Mouse (Mus musculus) embryonic facial prominence, embryonic 14.5 days (tissue): Measurements from ENCODE around the gene Palld. TPM values are rescaled to one million over a fixed set of nuclear protein-coding genes. Genes with fewer than 3 reads are reported as not detected.

ENCODE experiments used
- ATAC-seq: fragments of 200-750 bp; cut with Nextera tagmentation; 2 replicates; pipeline ENCODE4 v1.8.0; 2017; ENCODE audit warnings: low read depth, moderate number of reproducible peaks, moderate TSS enrichment
- DNase-seq: peaks from one replicate; pipeline ENCODE4 v3.0.0-alpha.2; 2015; ENCODE audit warnings: low spot score
- H3K27ac ChIP-seq: fragments of 300-500 bp; sonication (generic); replicated peaks from 2 replicates; pipeline ENCODE4 v1.5.1; 2014; ENCODE audit warnings: low read depth, mild to moderate bottlenecking, low read length, moderate library complexity
- H3K27me3 ChIP-seq: fragments of 300-500 bp; sonication (generic); replicated peaks from 2 replicates; pipeline ENCODE4 v1.6.1; 2014; ENCODE audit warnings: low read length; ENCODE audit not compliant: control insufficient read depth, insufficient read depth
- H3K36me3 ChIP-seq: fragments of 300-500 bp; sonication (generic); 2 replicates; pipeline ENCODE4 v1.6.1; 2014; ENCODE audit warnings: low read length, mixed read lengths; ENCODE audit not compliant: control insufficient read depth, insufficient read depth
- H3K4me1 ChIP-seq: fragments of 300-500 bp; sonication (generic); 2 replicates; pipeline ENCODE4 v1.6.1; 2014; ENCODE audit warnings: antibody characterized with exemption, low read length; ENCODE audit not compliant: control insufficient read depth, insufficient read depth
- H3K4me2 ChIP-seq: fragments of 300-500 bp; sonication (generic); 2 replicates; pipeline ENCODE4 v1.6.1; 2014; ENCODE audit warnings: low read depth, mild to moderate bottlenecking, low read length, moderate library complexity, mixed read lengths
- H3K4me3 ChIP-seq: fragments of 300-500 bp; sonication (generic); 2 replicates; pipeline ENCODE4 v1.5.1; 2014; ENCODE audit warnings: low read depth, mild to moderate bottlenecking, low read length
- H3K9ac ChIP-seq: fragments of 300-500 bp; sonication (generic); 2 replicates; pipeline ENCODE4 v1.6.1; 2014; ENCODE audit warnings: low read depth, mild to moderate bottlenecking, low read length, moderate library complexity, mixed read lengths
- H3K9me3 ChIP-seq: fragments of 300-500 bp; sonication (generic); 2 replicates; pipeline ENCODE4 v1.6.1; 2016; ENCODE audit warnings: low read length; ENCODE audit not compliant: control insufficient read depth
- WGBS: fragments of 180-500 bp; shearing (Covaris S2); extraction: QIAGEN DNeasy Blood & Tissue Kit; methylation state at CpG from one replicate; pipeline ENCODE4 v1.1.7; 2014; 5-methylcytosine and 5-hydroxymethylcytosine counted together
- polyA plus RNA-seq: library from polyadenylated mRNA; unstranded; fragments of >200 nt; fragmentation: Nextera tagmentation; extraction: Ambion mirVana; gene quantifications from 2 replicates; pipeline ENCODE4 v1.2.1, GENCODE M21; 2014

The Palld gene
- polyA plus RNA-seq, 1 experiment from 2014 or later, result 96.3 TPM

DNA sequence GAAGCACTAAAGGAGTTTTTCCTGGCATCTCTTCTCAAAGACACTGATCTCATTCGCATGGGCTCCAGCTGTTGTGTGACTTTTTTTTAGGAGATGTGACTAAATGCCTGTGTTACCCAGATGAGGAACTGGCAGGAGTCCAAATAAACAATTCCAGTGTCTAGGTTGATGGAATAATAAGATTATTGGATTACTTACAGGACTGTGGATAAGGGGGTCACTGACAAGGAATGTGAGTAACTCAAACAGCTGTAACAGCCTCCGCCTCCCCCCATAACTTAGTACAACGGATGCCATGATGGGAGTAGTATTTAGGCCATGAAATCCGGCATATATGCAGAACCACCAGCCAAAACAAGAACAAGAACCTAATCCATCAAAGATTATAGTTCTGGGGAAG lies 14.8 kb upstream of the Palld start:
- H3K4me2 ChIP-seq, result no peak overlapping the region
- no peak overlapping the region for H3K4me3 ChIP-seq
- WGBS, result 55% methylated on average over 4 of the region's 4 CpGs
- no peaks in the 10 kb centered on the region for H3K36me3 ChIP-seq
- ATAC-seq (peak; percentile 69; the same call in 1 of the 2 replicates), DNase-seq (peak; percentile 79)
- no peaks in the 10 kb centered on the region for H3K9me3 ChIP-seq
- H3K4me1 ChIP-seq, result no peaks in the 10 kb centered on the region
- H3K9ac ChIP-seq, result no peak overlapping the region
- no peak overlapping the region for H3K27ac ChIP-seq
- H3K27me3 ChIP-seq, result no peaks in the 10 kb centered on the region

- no peak overlapping the region for H3K4me3 ChIP-seq
- no peak for ATAC-seq
- no peak overlapping the region for H3K4me2 ChIP-seq
- H3K9ac ChIP-seq, result no peak overlapping the region
- H3K27ac ChIP-seq, result no peak overlapping the region
- 81% methylated on average over 9 of the region's 9 CpGs for WGBS
- H3K9me3 ChIP-seq, result no peaks in the 10 kb centered on the region
- no peaks in the 10 kb centered on the region for H3K36me3 ChIP-seq
- H3K27me3 ChIP-seq, result no peaks in the 10 kb centered on the region
- DNase-seq, result no peak
- H3K4me1 ChIP-seq, result no peaks in the 10 kb centered on the region
Measured at GRCm38 (mm10) chr8:61913957-61914356, 11.5 kb upstream of the Palld start.

DNA sequence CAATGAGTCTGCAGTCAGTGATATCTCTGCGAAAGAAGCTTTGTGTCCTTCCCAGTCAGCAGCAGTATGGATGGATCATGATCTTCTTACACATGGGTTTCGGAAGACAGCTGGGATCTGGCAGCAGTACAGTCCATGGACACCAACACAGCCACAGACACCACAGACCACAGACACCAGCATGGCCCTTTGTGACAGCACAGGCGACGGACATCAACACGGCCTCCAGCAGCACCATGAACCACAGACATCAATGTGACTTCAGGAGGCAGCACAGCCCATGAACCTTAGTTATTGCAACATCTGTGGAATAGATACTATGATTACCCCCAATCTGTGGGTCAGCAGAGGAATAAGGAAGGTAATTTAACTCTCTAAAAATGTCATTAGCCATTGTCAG lies 10.3 kb upstream of the Palld start:
- H3K36me3 ChIP-seq, result no peaks in the 10 kb centered on the region
- H3K4me1 ChIP-seq, result peaks cover 4% of the 10 kb centered on the region
- ATAC-seq, result no peak
- no peaks in the 10 kb centered on the region for H3K27me3 ChIP-seq
- H3K9me3 ChIP-seq, result no peaks in the 10 kb centered on the region
- no peak for DNase-seq
- no peak overlapping the region for H3K4me3 ChIP-seq
- H3K27ac ChIP-seq, result no peak overlapping the region
- 76% methylated on average over 5 of the region's 5 CpGs for WGBS
- H3K9ac ChIP-seq, result no peak overlapping the region
- no peak overlapping the region for H3K4me2 ChIP-seq

DNA sequence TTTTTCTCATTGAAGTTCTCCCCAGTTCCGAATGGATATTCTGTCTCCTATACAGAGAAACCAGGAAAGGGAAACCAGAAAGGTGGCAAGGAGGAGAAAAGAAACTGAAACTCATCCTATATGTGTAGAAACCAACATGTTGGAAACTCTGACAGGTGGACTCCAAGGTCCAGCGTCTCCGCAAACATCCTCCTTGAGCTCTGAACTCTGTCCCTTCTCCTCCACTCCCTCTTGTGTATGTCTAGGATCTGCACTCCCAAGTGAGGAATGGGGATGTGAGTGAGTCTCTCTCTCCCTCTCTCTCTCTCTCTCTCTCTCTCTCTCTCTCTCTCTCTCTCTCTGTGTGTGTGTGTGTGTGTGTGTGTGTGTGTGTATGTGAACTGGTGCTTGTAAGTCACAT lies 6.8 kb upstream of the Palld start:
- H3K4me2 ChIP-seq, result no peak overlapping the region
- ATAC-seq, result no peak
- H3K4me1 ChIP-seq, result peaks cover 4% of the 10 kb centered on the region
- H3K4me3 ChIP-seq, result no peak overlapping the region
- 0 out of 2 replicates have a peak overlapping the region, but pooled peaks have one; percentile 21 for H3K27ac ChIP-seq
- no peaks in the 10 kb centered on the region for H3K9me3 ChIP-seq
- no peak overlapping the region for H3K9ac ChIP-seq
- no peaks in the 10 kb centered on the region for H3K36me3 ChIP-seq
- 76% methylated on average over 3 of the region's 3 CpGs for WGBS
- no peaks in the 10 kb centered on the region for H3K27me3 ChIP-seq
- DNase-seq, result no peak

DNA sequence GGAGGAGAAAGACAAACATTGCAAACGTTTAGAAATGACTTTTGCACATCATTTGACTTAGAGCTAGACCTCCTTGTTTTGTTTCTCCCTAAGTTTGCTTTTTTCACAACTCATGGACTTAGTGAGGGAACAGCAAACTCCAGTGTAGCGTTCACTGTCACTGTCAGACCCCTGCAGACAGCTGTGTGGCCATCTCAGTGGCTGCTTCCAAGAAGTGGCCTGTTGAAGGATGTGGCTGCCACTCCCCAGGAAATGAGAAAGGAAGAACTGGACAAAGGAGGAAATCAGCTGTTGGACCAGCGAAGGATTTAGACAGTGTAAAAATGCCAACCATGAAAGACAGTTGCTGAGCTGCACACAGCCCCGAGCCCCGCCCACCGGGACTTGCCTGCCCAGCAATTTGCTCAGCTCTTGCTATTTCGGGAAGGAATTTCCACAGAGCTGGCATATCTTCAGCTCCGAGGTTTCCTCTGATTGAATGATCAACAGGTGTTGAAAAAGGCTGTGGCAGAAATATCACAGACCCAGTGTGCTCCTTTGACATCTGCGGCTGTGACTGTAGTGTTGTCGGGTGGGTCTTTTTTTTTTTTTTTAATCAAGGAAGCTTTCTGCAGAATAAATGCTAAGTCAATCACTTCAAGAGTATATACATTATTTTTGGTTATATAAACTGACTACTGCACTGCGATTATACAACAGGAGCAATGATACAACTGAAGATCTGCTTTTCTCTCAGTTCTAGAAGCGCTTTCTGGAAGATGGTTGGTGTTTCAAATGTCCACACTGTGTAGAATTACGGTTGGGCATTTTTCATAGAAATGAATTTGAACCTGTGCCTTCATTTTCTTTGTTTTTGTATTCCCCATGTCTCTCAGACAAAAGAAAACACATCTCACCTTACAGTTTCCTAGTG lies 6.1 kb upstream of the Palld start:
- peaks cover 4% of the 10 kb centered on the region for H3K4me1 ChIP-seq
- H3K9ac ChIP-seq, result no peak overlapping the region
- H3K36me3 ChIP-seq, result no peaks in the 10 kb centered on the region
- H3K4me3 ChIP-seq, result no peak overlapping the region
- 46% methylated on average over 13 of the region's 13 CpGs for WGBS
- H3K4me2 ChIP-seq, result peak overlapping the region; percentile 2; the same call in 1 of the 2 replicates
- ATAC-seq, result peak; percentile 88
- peak; percentile 93 for DNase-seq
- no peaks in the 10 kb centered on the region for H3K9me3 ChIP-seq
- H3K27ac ChIP-seq, result peak overlapping the region; percentile 33; the same call in 1 of the 2 replicates
- no peaks in the 10 kb centered on the region for H3K27me3 ChIP-seq

DNA sequence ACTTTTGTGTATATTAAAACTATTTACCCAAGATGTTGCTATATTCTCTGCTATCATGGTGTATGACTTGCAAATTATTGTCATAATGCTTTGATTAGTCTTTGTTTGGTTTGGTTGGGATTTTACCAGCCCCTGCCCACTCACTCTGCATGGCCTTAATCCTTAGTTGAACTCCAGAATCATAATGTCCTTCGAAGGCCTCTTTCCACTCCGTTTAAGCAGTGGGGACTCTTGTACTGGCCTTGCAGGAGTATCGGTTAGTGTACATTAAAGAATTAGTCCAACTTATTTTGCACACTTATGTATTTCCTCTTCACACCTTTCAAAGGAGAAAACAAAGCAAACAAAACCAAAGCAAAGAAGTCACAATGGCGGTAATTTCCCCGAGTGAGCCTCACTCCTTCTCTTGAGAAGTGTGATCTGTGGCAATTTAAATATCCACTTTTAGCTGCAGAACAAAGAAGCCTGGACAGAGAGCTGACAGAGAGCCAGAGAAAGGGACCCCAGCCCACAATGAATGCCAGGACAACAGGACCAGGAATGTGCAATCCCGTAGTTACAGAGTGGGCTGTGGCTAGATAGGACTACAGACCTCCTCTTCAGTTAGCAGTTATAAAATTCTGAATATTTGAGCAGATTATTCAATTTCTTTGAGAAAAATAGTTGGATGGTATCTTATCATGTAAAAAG lies 1.3 kb downstream of the Palld start:
- no peak overlapping the region for H3K4me3 ChIP-seq
- WGBS, result 69% methylated on average over 6 of the region's 6 CpGs
- DNase-seq (no peak), ATAC-seq (no peak)
- H3K4me2 ChIP-seq, result no peak overlapping the region
- no peak overlapping the region for H3K27ac ChIP-seq
- no peaks in the 10 kb centered on the region for H3K36me3 ChIP-seq
- H3K27me3 ChIP-seq, result no peaks in the 10 kb centered on the region
- H3K4me1 ChIP-seq, result no peaks in the 10 kb centered on the region
- H3K9ac ChIP-seq, result no peak overlapping the region
- no peaks in the 10 kb centered on the region for H3K9me3 ChIP-seq

DNA sequence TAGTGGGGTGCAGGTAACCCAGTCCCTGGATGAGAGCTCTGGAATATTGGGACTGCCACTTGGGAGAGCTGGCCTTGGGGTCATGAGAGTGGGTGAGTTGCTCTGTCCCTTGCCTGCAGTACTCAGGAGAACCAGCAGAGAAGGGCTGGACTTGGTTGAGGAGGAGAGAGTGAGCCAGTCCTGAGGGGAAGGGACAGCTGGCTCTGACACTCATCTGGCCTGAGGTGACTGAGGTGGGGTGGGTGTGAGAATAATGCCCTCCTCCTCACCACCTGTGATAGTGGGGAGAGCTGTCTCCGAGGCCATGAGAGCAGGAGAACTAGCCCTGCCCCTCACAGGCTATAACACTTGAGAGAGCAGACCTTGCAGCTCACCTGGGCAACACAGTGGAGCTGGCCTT lies 5.1 kb downstream of the Palld start:
- Histone ChIP-seq H3K27ac (no peak overlapping the region), H3K27me3 (no peaks in the 10 kb centered on the region), H3K36me3 (no peaks in the 10 kb centered on the region), H3K4me2 (no peak overlapping the region), H3K9ac (no peak overlapping the region), H3K4me1 (no peaks in the 10 kb centered on the region), H3K9me3 (no peaks in the 10 kb centered on the region), H3K4me3 (no peak overlapping the region)
- DNase-seq (no peak), ATAC-seq (no peak)
- 82% methylated on average over 1 of the region's 1 CpGs for WGBS

GRCm38 (mm10) chr8:61896742-61897141 lies 5.7 kb downstream of the Palld start:
- Histone ChIP-seq H3K27ac (no peak overlapping the region), H3K9ac (no peak overlapping the region), H3K4me1 (no peaks in the 10 kb centered on the region), H3K27me3 (no peaks in the 10 kb centered on the region), H3K4me3 (no peak overlapping the region), H3K36me3 (no peaks in the 10 kb centered on the region), H3K9me3 (no peaks in the 10 kb centered on the region), H3K4me2 (no peak overlapping the region)
- DNase-seq (no peak), ATAC-seq (no peak)
- 86% methylated on average over 1 of the region's 1 CpGs for WGBS
